Mouse (Mus musculus) heart, embryonic 12.5 days (tissue): ENCODE data around the gene Slc43a2. TPM values are rescaled to one million over a fixed set of nuclear protein-coding genes. Genes with fewer than 3 reads are reported as not detected.
"Not testable (repeated sequence)": the region's sequence is repeated elsewhere in the genome, so short reads cannot be mapped to it uniquely, and the experiment has no call there.

Experiments used
- ATAC-seq: fragments of 200-750 bp; cut with Nextera tagmentation; 2 replicates; pipeline ENCODE4 v1.8.0; 2017; ENCODE audit warnings: moderate TSS enrichment, moderate library complexity; ENCODE audit not compliant: insufficient number of reproducible peaks, low FRiP score
- H3K27ac ChIP-seq: fragments of 300-500 bp; sonication (generic); 2 replicates; pipeline ENCODE4 v1.5.1; 2016; ENCODE audit warnings: mild to moderate bottlenecking, moderate library complexity; ENCODE audit not compliant: poor library complexity, severe bottlenecking
- H3K27me3 ChIP-seq: fragments of 300-500 bp; sonication (generic); replicated peaks from 2 replicates; pipeline ENCODE4 v1.6.1; 2016; ENCODE audit warnings: mild to moderate bottlenecking, moderate library complexity
- H3K36me3 ChIP-seq: fragments of 300-500 bp; sonication (generic); 2 replicates; pipeline ENCODE4 v1.6.1; 2016; ENCODE audit warnings: mild to moderate bottlenecking, moderate library complexity
- H3K4me1 ChIP-seq: fragments of 300-500 bp; sonication (generic); replicated peaks from 2 replicates; pipeline ENCODE4 v1.6.1; 2016; ENCODE audit warnings: mild to moderate bottlenecking
- H3K4me2 ChIP-seq: fragments of 300-500 bp; sonication (generic); 2 replicates; pipeline ENCODE4 v1.6.1; 2016; ENCODE audit warnings: mild to moderate bottlenecking, moderate library complexity
- H3K4me3 ChIP-seq: fragments of 300-500 bp; sonication (generic); 2 replicates; pipeline ENCODE4 v1.5.1; 2016; ENCODE audit warnings: mild to moderate bottlenecking
- H3K9ac ChIP-seq: fragments of 300-500 bp; sonication (generic); 2 replicates; pipeline ENCODE4 v1.6.1; 2016; ENCODE audit warnings: mild to moderate bottlenecking, moderate library complexity
- H3K9me3 ChIP-seq: fragments of 300-500 bp; sonication (generic); replicated peaks from 2 replicates; pipeline ENCODE4 v1.6.1; 2016; ENCODE audit warnings: mild to moderate bottlenecking, moderate library complexity
- WGBS: fragments of 180-500 bp; shearing (Covaris S2); methylation state at CpG from one replicate; pipeline ENCODE4 v1.1.7; 2016; 5-methylcytosine and 5-hydroxymethylcytosine counted together
- polyA plus RNA-seq: library from polyadenylated mRNA; unstranded; fragments of >200 nt; fragmentation: Nextera tagmentation; extraction: Ambion mirVana; gene quantifications from 2 replicates; pipeline ENCODE4 v1.2.1, GENCODE M21; 2016

The Slc43a2 gene
- polyA plus RNA-seq, 1 experiment from 2014 or later = 4.1 TPM

DNA sequence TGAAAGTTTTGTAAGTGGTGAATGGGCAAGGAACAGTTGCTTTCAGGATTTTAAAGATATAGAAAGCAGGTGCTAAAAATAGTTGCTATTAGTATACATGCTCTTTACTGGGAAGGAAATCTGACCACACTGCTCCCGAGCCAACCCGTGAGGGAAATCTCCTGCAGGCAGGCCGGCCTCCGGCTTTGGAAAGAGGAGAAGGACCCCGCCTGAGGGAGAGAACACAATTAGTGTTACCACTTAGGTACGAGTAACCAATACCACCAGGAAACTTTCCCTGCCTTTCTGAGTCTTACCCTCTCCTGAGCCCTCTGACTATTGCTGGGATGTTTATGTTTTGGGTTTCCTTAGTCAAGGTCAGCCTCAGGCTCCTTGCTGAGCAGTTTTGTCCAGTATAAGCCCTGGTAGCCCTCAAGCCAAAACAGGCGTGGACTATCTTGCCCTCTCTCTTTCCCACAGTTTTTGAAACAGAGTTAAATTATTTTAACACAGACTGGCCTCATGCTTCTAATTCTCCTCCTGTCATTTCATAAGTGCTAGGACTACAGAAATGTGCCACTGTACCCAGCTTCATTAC is 21.5 kb downstream of the Slc43a2 start:
- peaks cover 34% of the 10 kb centered on the region for H3K4me1 ChIP-seq
- ATAC-seq = no peak
- 0 out of 2 replicates have a peak, but pooled peaks cover 2% of the 10 kb centered on the region for H3K9me3 ChIP-seq
- WGBS = 40% methylated on average over 7 of the region's 7 CpGs
- no peaks in the 10 kb centered on the region for H3K27me3 ChIP-seq
- no peak overlapping the region for H3K4me3 ChIP-seq
- no peak overlapping the region for H3K27ac ChIP-seq
- H3K4me2 ChIP-seq = no peak overlapping the region
- H3K9ac ChIP-seq = no peak overlapping the region
- peaks cover 6% of the 10 kb centered on the region; the same call in 1 of the 2 replicates for H3K36me3 ChIP-seq

DNA sequence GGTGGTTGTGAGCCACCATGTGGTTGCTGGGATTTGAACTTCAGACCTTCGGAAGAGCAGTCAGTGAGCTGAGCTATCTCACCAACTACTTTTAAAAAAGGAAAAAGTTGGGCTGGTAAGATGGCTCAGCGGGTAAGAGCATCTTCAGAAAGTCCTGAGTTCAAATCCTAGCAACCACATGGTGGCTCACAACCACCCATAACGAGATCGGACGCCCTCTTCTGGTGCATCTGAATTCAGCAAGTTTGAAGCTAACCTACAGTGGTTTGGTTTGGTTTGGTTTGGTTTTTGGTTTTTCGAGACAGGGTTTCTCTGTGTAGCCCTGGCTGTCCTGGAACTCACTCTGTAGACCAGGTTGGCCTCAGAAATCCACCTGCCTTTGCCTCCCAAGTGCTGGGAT is 24.5 kb downstream of the Slc43a2 start:
- H3K9ac ChIP-seq, H3K4me2 ChIP-seq, H3K27ac ChIP-seq, ATAC-seq, H3K9me3 ChIP-seq, H3K36me3 ChIP-seq, H3K4me3 ChIP-seq, H3K27me3 ChIP-seq: not testable (repeated sequence)
- H3K4me1 ChIP-seq = peaks cover 18% of the 10 kb centered on the region
- 88% methylated on average over 6 of the region's 6 CpGs for WGBS

GRCm38 (mm10) chr11:75557142-75557541 is 25.6 kb downstream of the Slc43a2 start:
- H3K4me3 ChIP-seq = no peak overlapping the region
- no peak overlapping the region for H3K9ac ChIP-seq
- H3K27ac ChIP-seq = no peak overlapping the region
- no peak for ATAC-seq
- H3K4me2 ChIP-seq = no peak overlapping the region
- WGBS = 86% methylated on average over 6 of the region's 6 CpGs
- 0 out of 2 replicates have a peak, but pooled peaks cover 4% of the 10 kb centered on the region for H3K9me3 ChIP-seq
- H3K4me1 ChIP-seq = peaks cover 12% of the 10 kb centered on the region
- peaks cover 6% of the 10 kb centered on the region; the same call in 1 of the 2 replicates for H3K36me3 ChIP-seq
- 0 out of 2 replicates have a peak, but pooled peaks cover 3% of the 10 kb centered on the region for H3K27me3 ChIP-seq

DNA sequence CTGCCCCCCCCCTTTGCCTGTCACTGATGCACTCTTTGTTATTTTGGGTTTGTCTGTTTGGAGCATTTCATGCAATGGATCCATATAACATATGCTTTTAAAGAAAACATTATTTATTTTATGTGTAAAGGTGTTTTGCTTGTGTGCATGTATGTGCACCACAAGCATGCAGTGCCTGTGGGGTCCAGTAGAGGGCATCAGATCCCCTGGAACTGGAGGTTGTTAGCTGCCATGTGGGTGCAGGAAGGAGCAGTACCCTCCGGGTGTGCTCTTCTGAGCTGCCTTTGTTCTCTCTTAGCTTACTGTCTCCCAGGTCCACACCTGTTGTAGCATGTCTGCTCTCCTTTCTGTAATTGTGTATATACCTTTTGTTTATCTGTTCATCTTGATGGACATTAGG is 26.6 kb downstream of the Slc43a2 start:
- H3K9me3 ChIP-seq = 0 out of 2 replicates have a peak, but pooled peaks cover 4% of the 10 kb centered on the region
- no peak overlapping the region for H3K4me2 ChIP-seq
- no peak for ATAC-seq
- peaks cover 12% of the 10 kb centered on the region for H3K4me1 ChIP-seq
- H3K27ac ChIP-seq = no peak overlapping the region
- H3K4me3 ChIP-seq = no peak overlapping the region
- H3K36me3 ChIP-seq = peaks cover 6% of the 10 kb centered on the region
- 77% methylated on average over 1 of the region's 1 CpGs for WGBS
- no peak overlapping the region for H3K9ac ChIP-seq
- peaks cover 8% of the 10 kb centered on the region; the same call in 1 of the 2 replicates for H3K27me3 ChIP-seq

DNA sequence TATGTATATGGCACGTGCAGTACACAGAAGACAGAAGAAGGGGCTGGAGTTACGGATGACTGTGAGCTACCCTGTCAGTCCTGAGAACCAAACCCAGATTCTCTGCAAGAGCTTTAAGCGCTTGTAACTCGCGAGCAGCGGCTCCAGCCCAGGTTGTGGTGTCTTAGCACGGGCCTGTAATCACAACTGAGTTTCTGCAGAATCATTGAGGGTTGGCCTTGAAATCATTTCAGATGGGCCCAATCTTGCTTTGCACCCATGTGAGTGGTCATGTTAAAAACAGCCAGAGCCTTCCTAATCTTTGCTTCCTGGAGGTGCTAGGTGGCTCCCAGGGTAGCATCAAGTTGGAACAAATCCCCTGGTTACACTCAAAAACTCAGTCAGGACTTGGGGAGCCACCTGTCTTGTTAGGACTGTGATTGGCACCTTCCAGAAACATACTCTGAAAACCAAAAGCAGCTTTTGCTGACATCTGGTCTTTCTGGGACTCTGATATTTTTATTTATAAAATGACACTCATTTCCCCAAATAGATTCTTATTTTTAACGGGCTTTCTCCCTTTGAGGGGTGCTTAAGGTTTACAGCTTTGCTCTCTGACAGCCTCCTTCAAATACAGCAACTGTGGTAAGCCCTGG is 28.5 kb downstream of the Slc43a2 start:
- H3K4me2 ChIP-seq = no peak overlapping the region
- peaks cover 11% of the 10 kb centered on the region; the same call in 1 of the 2 replicates for H3K27me3 ChIP-seq
- H3K36me3 ChIP-seq = peaks cover 6% of the 10 kb centered on the region
- no peak overlapping the region for H3K27ac ChIP-seq
- H3K4me1 ChIP-seq = peaks cover 29% of the 10 kb centered on the region
- H3K4me3 ChIP-seq = no peak overlapping the region
- H3K9me3 ChIP-seq = 0 out of 2 replicates have a peak, but pooled peaks cover 4% of the 10 kb centered on the region
- no peak for ATAC-seq
- 85% methylated on average over 8 of the region's 8 CpGs for WGBS
- no peak overlapping the region for H3K9ac ChIP-seq

- Histone ChIP-seq H3K27me3 (peaks cover 11% of the 10 kb centered on the region; the same call in 1 of the 2 replicates), H3K36me3 (peaks cover 6% of the 10 kb centered on the region), H3K4me3 (no peak overlapping the region), H3K27ac (no peak overlapping the region), H3K9me3 (0 out of 2 replicates have a peak, but pooled peaks cover 4% of the 10 kb centered on the region), H3K4me1 (peaks cover 35% of the 10 kb centered on the region), H3K4me2 (no peak overlapping the region), H3K9ac (no peak overlapping the region)
- no peak for ATAC-seq
- WGBS = 73% methylated on average over 14 of the region's 14 CpGs
Measured at GRCm38 (mm10) chr11:75560530-75561409, 29.3 kb downstream of the Slc43a2 start.

- H3K4me2 ChIP-seq = no peak overlapping the region
- H3K4me3 ChIP-seq = no peak overlapping the region
- H3K4me1 ChIP-seq = peaks cover 41% of the 10 kb centered on the region
- H3K9ac ChIP-seq = no peak overlapping the region
- WGBS = 73% methylated on average over 5 of the region's 5 CpGs
- peaks cover 6% of the 10 kb centered on the region for H3K36me3 ChIP-seq
- H3K9me3 ChIP-seq = 0 out of 2 replicates have a peak, but pooled peaks cover 4% of the 10 kb centered on the region
- no peak overlapping the region for H3K27ac ChIP-seq
- peaks cover 11% of the 10 kb centered on the region; the same call in 1 of the 2 replicates for H3K27me3 ChIP-seq
- no peak for ATAC-seq
Measured at GRCm38 (mm10) chr11:75561410-75561791, 29.9 kb downstream of the Slc43a2 start.

DNA sequence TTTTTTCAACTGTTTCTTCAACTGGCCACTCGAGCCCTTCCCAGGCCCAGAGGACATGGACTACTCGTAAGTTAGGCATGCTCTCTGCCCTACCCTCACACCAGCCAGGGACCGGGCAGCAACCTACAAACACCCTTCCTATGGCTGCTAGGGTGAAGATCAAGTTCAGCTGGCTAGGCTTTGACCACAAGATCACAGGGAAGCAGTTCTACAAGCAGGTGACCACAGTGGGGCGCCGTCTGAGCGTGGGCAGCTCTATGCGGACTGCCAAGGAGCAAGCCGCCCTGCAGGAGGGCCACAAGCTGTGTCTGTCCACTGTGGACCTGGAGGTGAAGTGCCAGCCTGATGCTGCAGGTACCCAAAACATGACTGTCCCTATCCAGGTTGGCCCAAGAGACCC is 31.3 kb downstream of the Slc43a2 start:
- WGBS = 75% methylated on average over 8 of the region's 8 CpGs
- no peak overlapping the region for H3K4me2 ChIP-seq
- ATAC-seq = no peak
- H3K27me3 ChIP-seq = peaks cover 11% of the 10 kb centered on the region; the same call in 1 of the 2 replicates
- peaks cover 56% of the 10 kb centered on the region for H3K4me1 ChIP-seq
- H3K27ac ChIP-seq = no peak overlapping the region
- peaks cover 1% of the 10 kb centered on the region for H3K36me3 ChIP-seq
- no peak overlapping the region for H3K9ac ChIP-seq
- H3K9me3 ChIP-seq = 0 out of 2 replicates have a peak, but pooled peaks cover 4% of the 10 kb centered on the region
- H3K4me3 ChIP-seq = no peak overlapping the region

GRCm38 (mm10) chr11:75563851-75564548 is 32.5 kb downstream of the Slc43a2 start:
- Histone ChIP-seq H3K4me3 (no peak overlapping the region), H3K27me3 (peaks cover 19% of the 10 kb centered on the region), H3K9ac (peak overlapping the region; percentile 32; the same call in 1 of the 2 replicates), H3K36me3 (no peaks in the 10 kb centered on the region; the same call in 1 of the 2 replicates), H3K4me1 (peaks cover 60% of the 10 kb centered on the region), H3K4me2 (peak overlapping the region; percentile 39), H3K27ac (peak overlapping the region; percentile 82), H3K9me3 (no peaks in the 10 kb centered on the region)
- 9% methylated on average over 18 of the region's 18 CpGs for WGBS
- peak; percentile 62 for ATAC-seq

- H3K4me1 ChIP-seq = peaks cover 60% of the 10 kb centered on the region
- H3K27me3 ChIP-seq = peaks cover 33% of the 10 kb centered on the region
- no peak overlapping the region for H3K4me3 ChIP-seq
- H3K4me2 ChIP-seq = no peak overlapping the region
- ATAC-seq = no peak
- 68% methylated on average over 2 of the region's 2 CpGs for WGBS
- no peaks in the 10 kb centered on the region for H3K9me3 ChIP-seq
- H3K36me3 ChIP-seq = no peaks in the 10 kb centered on the region; the same call in 1 of the 2 replicates
- no peak overlapping the region for H3K9ac ChIP-seq
- H3K27ac ChIP-seq = no peak overlapping the region
Measured at GRCm38 (mm10) chr11:75565849-75566248, 34.4 kb downstream of the Slc43a2 start.
